Mouse (Mus musculus) liver, embryonic 16.5 days (tissue): ENCODE data around the gene Vezt. TPM values are rescaled to one million over a fixed set of nuclear protein-coding genes. Genes with fewer than 3 reads are reported as not detected.
A peak's percentile ranks its signal among the peaks of the same experiment; 100 is the strongest.

Experiments used
- ATAC-seq: fragments of 200-750 bp; cut with Nextera tagmentation; 2 replicates; pipeline ENCODE4 v1.8.0; 2017; ENCODE audit warnings: low read depth, mild to moderate bottlenecking, moderate number of reproducible peaks, moderate library complexity
- H3K27ac ChIP-seq: fragments of 300-500 bp; sonication (generic); 2 replicates; pipeline ENCODE4 v1.5.1; 2014; ENCODE audit warnings: mild to moderate bottlenecking, low read length
- H3K27me3 ChIP-seq: fragments of 300-500 bp; sonication (generic); 2 replicates; pipeline ENCODE4 v1.6.1; 2014; ENCODE audit warnings: low read depth, low read length, mixed read lengths; ENCODE audit not compliant: control insufficient read depth, insufficient read depth
- H3K36me3 ChIP-seq: fragments of 300-500 bp; sonication (generic); 2 replicates; pipeline ENCODE4 v1.6.1; 2014; ENCODE audit warnings: mild to moderate bottlenecking; ENCODE audit not compliant: control insufficient read depth, insufficient read depth
- H3K4me1 ChIP-seq: fragments of 300-500 bp; sonication (generic); 2 replicates; pipeline ENCODE4 v1.6.1; 2014; ENCODE audit warnings: low read depth, low read length, mixed read lengths; ENCODE audit not compliant: control insufficient read depth
- H3K4me2 ChIP-seq: fragments of 300-500 bp; sonication (generic); 2 replicates; pipeline ENCODE4 v1.6.1; 2014; ENCODE audit warnings: low read depth, low read length, mixed read lengths
- H3K4me3 ChIP-seq: fragments of 300-500 bp; sonication (generic); 2 replicates; pipeline ENCODE4 v1.5.1; 2014; ENCODE audit warnings: low read depth, mild to moderate bottlenecking, low read length
- H3K9ac ChIP-seq: fragments of 300-500 bp; sonication (generic); 2 replicates; pipeline ENCODE4 v1.6.1; 2014; ENCODE audit warnings: low read depth, low read length
- H3K9me3 ChIP-seq: fragments of 300-500 bp; sonication (generic); replicated peaks from 2 replicates; pipeline ENCODE4 v1.6.1; 2016; ENCODE audit warnings: low read length; ENCODE audit not compliant: control insufficient read depth
- WGBS: fragments of 180-500 bp; shearing (Covaris S2); extraction: QIAGEN DNeasy Blood & Tissue Kit; methylation state at CpG from one replicate; pipeline ENCODE4 v1.1.7; 2014; ENCODE audit not compliant: insufficient replicate concordance; 5-methylcytosine and 5-hydroxymethylcytosine counted together
- polyA plus RNA-seq: library from polyadenylated mRNA; unstranded; fragments of >200 nt; fragmentation: Nextera tagmentation; extraction: Ambion mirVana; gene quantifications from 2 replicates; pipeline ENCODE4 v1.2.1, GENCODE M21; 2015

Gene Vezt
- polyA plus RNA-seq, 1 experiment from 2014 or later: 10.4 TPM

- Histone ChIP-seq H3K4me1 (no peaks in the 10 kb centered on the region), H3K4me2 (no peak overlapping the region), H3K4me3 (no peak overlapping the region), H3K27me3 (no peaks in the 10 kb centered on the region), H3K27ac (no peak overlapping the region), H3K9me3 (no peaks in the 10 kb centered on the region), H3K9ac (no peak overlapping the region), H3K36me3 (no peaks in the 10 kb centered on the region)
- WGBS: 70% methylated on average over 2 of the region's 2 CpGs
- no peak for ATAC-seq
Observed at GRCm38 (mm10) chr10:93949921-93950320, 85.7 kb downstream of the Vezt start.

- no peaks in the 10 kb centered on the region for H3K4me1 ChIP-seq
- H3K9ac ChIP-seq: no peak overlapping the region
- no peak overlapping the region for H3K4me3 ChIP-seq
- H3K27me3 ChIP-seq: no peaks in the 10 kb centered on the region
- peak overlapping the region; percentile 48 for H3K27ac ChIP-seq
- ATAC-seq: peak; percentile 83
- H3K9me3 ChIP-seq: no peaks in the 10 kb centered on the region
- no peaks in the 10 kb centered on the region for H3K36me3 ChIP-seq
- H3K4me2 ChIP-seq: no peak overlapping the region
- 46% methylated on average over 9 of the region's 9 CpGs for WGBS
Observed at GRCm38 (mm10) chr10:93945843-93946499, 89.6 kb downstream of the Vezt start.

GRCm38 (mm10) chr10:93945364-93945763, 90.3 kb downstream of the Vezt start:
- Histone ChIP-seq H3K4me3 (no peak overlapping the region), H3K27me3 (no peaks in the 10 kb centered on the region), H3K9ac (no peak overlapping the region), H3K4me1 (no peaks in the 10 kb centered on the region), H3K9me3 (no peaks in the 10 kb centered on the region), H3K27ac (0 out of 2 replicates have a peak overlapping the region, but pooled peaks have one; percentile 33), H3K36me3 (no peaks in the 10 kb centered on the region), H3K4me2 (no peak overlapping the region)
- 36% methylated on average over 4 of the region's 4 CpGs for WGBS
- peak; percentile 58 for ATAC-seq

GRCm38 (mm10) chr10:93944241-93944640, 91.4 kb downstream of the Vezt start:
- Histone ChIP-seq H3K4me3 (no peak overlapping the region), H3K9ac (no peak overlapping the region), H3K36me3 (no peaks in the 10 kb centered on the region), H3K4me1 (no peaks in the 10 kb centered on the region), H3K9me3 (no peaks in the 10 kb centered on the region), H3K4me2 (no peak overlapping the region), H3K27ac (no peak overlapping the region), H3K27me3 (no peaks in the 10 kb centered on the region)
- 49% methylated on average over 5 of the region's 5 CpGs for WGBS
- no peak for ATAC-seq

- no peak overlapping the region for H3K27ac ChIP-seq
- no peaks in the 10 kb centered on the region for H3K9me3 ChIP-seq
- 72% methylated on average over 5 of the region's 5 CpGs for WGBS
- no peak for ATAC-seq
- no peak overlapping the region for H3K4me3 ChIP-seq
- no peak overlapping the region for H3K9ac ChIP-seq
- H3K27me3 ChIP-seq: no peaks in the 10 kb centered on the region
- no peak overlapping the region for H3K4me2 ChIP-seq
- H3K36me3 ChIP-seq: no peaks in the 10 kb centered on the region
- H3K4me1 ChIP-seq: no peaks in the 10 kb centered on the region
Observed at GRCm38 (mm10) chr10:93940279-93940678, 95.3 kb downstream of the Vezt start.

GRCm38 (mm10) chr10:93939676-93940075, 95.9 kb downstream of the Vezt start:
- H3K4me2 ChIP-seq: no peak overlapping the region
- ATAC-seq: no peak
- H3K9ac ChIP-seq: no peak overlapping the region
- 74% methylated on average over 8 of the region's 8 CpGs for WGBS
- H3K4me3 ChIP-seq: no peak overlapping the region
- no peaks in the 10 kb centered on the region for H3K27me3 ChIP-seq
- H3K4me1 ChIP-seq: no peaks in the 10 kb centered on the region
- H3K27ac ChIP-seq: no peak overlapping the region
- no peaks in the 10 kb centered on the region for H3K9me3 ChIP-seq
- no peaks in the 10 kb centered on the region for H3K36me3 ChIP-seq

- ATAC-seq: no peak
- Histone ChIP-seq H3K4me3 (no peak overlapping the region), H3K36me3 (no peaks in the 10 kb centered on the region), H3K4me1 (no peaks in the 10 kb centered on the region), H3K9me3 (no peaks in the 10 kb centered on the region), H3K9ac (no peak overlapping the region), H3K4me2 (no peak overlapping the region), H3K27ac (no peak overlapping the region), H3K27me3 (no peaks in the 10 kb centered on the region)
- 76% methylated on average over 20 of the region's 20 CpGs for WGBS
Observed at GRCm38 (mm10) chr10:93938844-93939271, 96.8 kb downstream of the Vezt start.

GRCm38 (mm10) chr10:93933980-93934379, 101.6 kb downstream of the Vezt start:
- no peak for ATAC-seq
- Histone ChIP-seq H3K36me3 (no peaks in the 10 kb centered on the region), H3K9me3 (no peaks in the 10 kb centered on the region), H3K27ac (no peak overlapping the region), H3K9ac (no peak overlapping the region), H3K4me3 (no peak overlapping the region), H3K4me1 (no peaks in the 10 kb centered on the region), H3K4me2 (no peak overlapping the region), H3K27me3 (no peaks in the 10 kb centered on the region; the same call in 1 of the 2 replicates)
- WGBS: 56% methylated on average over 9 of the region's 9 CpGs

- no peak overlapping the region for H3K9ac ChIP-seq
- no peak overlapping the region for H3K4me2 ChIP-seq
- no peak for ATAC-seq
- 68% methylated on average over 5 of the region's 5 CpGs for WGBS
- H3K9me3 ChIP-seq: no peaks in the 10 kb centered on the region
- no peaks in the 10 kb centered on the region for H3K36me3 ChIP-seq
- H3K4me1 ChIP-seq: no peaks in the 10 kb centered on the region
- no peaks in the 10 kb centered on the region; the same call in 1 of the 2 replicates for H3K27me3 ChIP-seq
- H3K27ac ChIP-seq: no peak overlapping the region
- H3K4me3 ChIP-seq: no peak overlapping the region
Observed at GRCm38 (mm10) chr10:93932861-93933260, 102.8 kb downstream of the Vezt start.
